8 mouse cellular contexts compared by ENCODE assay signal in the genomic region with DNA sequence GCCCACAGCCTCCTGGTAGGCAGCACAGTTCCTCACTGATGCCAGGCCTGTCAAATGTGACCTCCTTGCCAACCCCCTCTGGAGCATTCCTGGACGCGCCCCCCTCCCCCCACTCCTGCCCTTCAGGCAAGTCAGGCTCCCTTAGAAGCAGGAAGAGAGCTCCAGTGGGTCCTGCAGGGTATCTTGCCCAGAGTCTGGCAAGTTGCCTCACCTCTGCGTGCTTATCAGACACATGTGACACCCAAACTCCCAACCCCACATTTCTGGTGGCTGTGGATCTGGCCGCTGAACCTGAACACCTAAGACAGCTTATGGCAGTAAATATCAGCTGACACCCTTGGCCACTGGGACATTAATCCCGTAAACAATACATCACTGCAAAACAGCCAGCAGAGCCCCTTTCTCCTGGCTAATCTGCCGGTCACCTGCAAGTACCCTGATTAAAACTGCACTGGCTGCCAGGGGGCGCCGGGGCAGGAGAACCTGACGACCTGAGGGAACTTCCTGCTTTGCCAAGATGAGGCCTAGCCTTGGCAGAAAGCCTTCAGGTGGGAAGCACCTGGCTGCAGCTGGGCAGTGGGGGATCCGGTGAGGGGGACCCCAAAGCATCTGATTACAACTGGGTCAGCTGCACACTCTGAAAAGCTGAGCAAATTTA. TPM values are rescaled to one million over a fixed set of nuclear protein-coding genes. Genes with fewer than 3 reads are reported as not detected.
DNase-seq lines count a peak whose midpoint lies in the region; ATAC-seq and TF ChIP-seq lines count a peak whose summit lies in the region.

No protein-coding gene starts in this region.

- ATAC-seq in neural tube, embryonic 12.5 days (ENCODE audit: low FRiP score, low read depth) = no peak

- no peaks in the 10 kb centered on the region for H3K9me3 ChIP-seq in embryonic facial prominence, embryonic 10.5 days
- H3K9me3 ChIP-seq in limb, embryonic 10.5 days (replicated peaks) = no peaks in the 10 kb centered on the region
- no peaks in the 10 kb centered on the region for H3K9me3 ChIP-seq in neural tube, embryonic 12.5 days

- peaks cover 77% of the 10 kb centered on the region for H3K4me1 ChIP-seq in embryonic facial prominence, embryonic 10.5 days
- peaks cover 78% of the 10 kb centered on the region for H3K4me1 ChIP-seq in limb, embryonic 10.5 days
- H3K4me1 ChIP-seq in neural tube, embryonic 12.5 days = peaks cover 69% of the 10 kb centered on the region

- intact Hi-C loops in heart, postnatal 14 days (cut with DNase I) = no loop called here

- no peak overlapping the region for H3K9ac ChIP-seq in neural tube, embryonic 12.5 days

- WGBS in embryonic facial prominence, embryonic 10.5 days = 8% methylated on average over 10 of the region's 10 CpGs
- WGBS in limb, embryonic 10.5 days = 18% methylated on average over 10 of the region's 10 CpGs
- WGBS in neural tube, embryonic 12.5 days = 17% methylated on average over 10 of the region's 10 CpGs

- H3K27me3 ChIP-seq in embryonic facial prominence, embryonic 10.5 days (replicated peaks; ENCODE audit: low read depth, poor library complexity, severe bottlenecking) = no peaks in the 10 kb centered on the region; the same call in 1 of the 2 replicates
- H3K27me3 ChIP-seq in limb, embryonic 10.5 days (ENCODE audit: low read depth, poor library complexity, severe bottlenecking) = 0 out of 2 replicates have a peak, but pooled peaks cover 4% of the 10 kb centered on the region
- H3K27me3 ChIP-seq in neural tube, embryonic 12.5 days (replicated peaks) = no peaks in the 10 kb centered on the region

- TF ChIP-seq CTCF in layer of hippocampus, adult 2 months (conservative IDR thresholded peaks at IDR 0.05) = no peak

- H3K27ac ChIP-seq in layer of hippocampus, adult 2 months = peak overlapping the region; percentile 93; the same call in 1 of the 2 replicates
- peak overlapping the region; percentile 72 for H3K27ac ChIP-seq in embryonic facial prominence, embryonic 10.5 days (replicated peaks)
- peak overlapping the region; percentile 50 for H3K27ac ChIP-seq in limb, embryonic 10.5 days
- peak overlapping the region; percentile 16; the same call in 1 of the 2 replicates for H3K27ac ChIP-seq in neural tube, embryonic 12.5 days

- H3K4me3 ChIP-seq in layer of hippocampus, adult 2 months = no peak overlapping the region
- H3K4me3 ChIP-seq in embryonic facial prominence, embryonic 10.5 days = peak overlapping the region; percentile 43; the same call in 1 of the 2 replicates
- H3K4me3 ChIP-seq in limb, embryonic 10.5 days = no peak overlapping the region
- H3K4me3 ChIP-seq in neural tube, embryonic 12.5 days = no peak overlapping the region

- no peak for DNase-seq in layer of hippocampus, adult 2 months (ENCODE audit: low spot score in 2 of 2)
- no peak for DNase-seq in layer of hippocampus, postnatal 10 days (ENCODE audit: low spot score in 2 of 2)
- peak; percentile 52 for DNase-seq in embryonic facial prominence, embryonic 10.5 days (ENCODE audit: low spot score)
- peak; percentile 62 to 71 for DNase-seq in heart, postnatal 14 days
- DNase-seq in limb, embryonic 10.5 days (ENCODE audit: low spot score) = peak; percentile 49
- no peak for DNase-seq in ovary, adult 18-20 months (ENCODE audit: low spot score)
- no peak for DNase-seq in spleen, postnatal 14 days (ENCODE audit: low spot score in 2 of 2)

- H3K4me2 ChIP-seq in neural tube, embryonic 12.5 days (replicated peaks) = 0 out of 2 replicates have a peak overlapping the region, but pooled peaks have one; percentile 24

- H3K36me3 ChIP-seq in embryonic facial prominence, embryonic 10.5 days (replicated peaks) = peaks cover 18% of the 10 kb centered on the region
- peaks cover 16% of the 10 kb centered on the region for H3K36me3 ChIP-seq in limb, embryonic 10.5 days
- peaks cover 5% of the 10 kb centered on the region; the same call in 1 of the 2 replicates for H3K36me3 ChIP-seq in neural tube, embryonic 12.5 days

RNA-seq across cellular contexts. Expression of a gene that starts 30.7 kb away (rescaled TPM):
- total RNA-seq in layer of hippocampus, adult 2 months (2021) = 100 to 1,000 TPM in 1 of 2 experiments, 10 to 100 TPM in 1; 99.9 to 108 TPM
- total RNA-seq in layer of hippocampus, postnatal 10 days (2021) = 100 to 1,000 TPM; 108 to 111 TPM
- 19.5 and 20.9 TPM in 2 replicates for polyA plus RNA-seq in embryonic facial prominence, embryonic 10.5 days (2016; fragmentation: Nextera tagmentation; extraction: Ambion mirVana)
- 10 to 100 TPM; 47.6 to 50.0 TPM for total RNA-seq in heart, postnatal 14 days (2021)
- polyA plus RNA-seq in limb, embryonic 10.5 days (2016; fragmentation: Nextera tagmentation; extraction: Ambion mirVana) = 13.0 and 15.2 TPM in 2 replicates
- polyA plus RNA-seq in neural tube, embryonic 12.5 days (2016; fragmentation: Nextera tagmentation; extraction: Ambion mirVana) = 39.1 and 43.0 TPM in 2 replicates

RNA-seq across cellular contexts. Expression of a gene that starts 40.8 kb away (rescaled TPM):
- total RNA-seq in layer of hippocampus, adult 2 months (2021) = 100 to 1,000 TPM; 122 to 129 TPM
- total RNA-seq in layer of hippocampus, postnatal 10 days (2021) = 100 to 1,000 TPM; 133 to 138 TPM
- polyA plus RNA-seq in embryonic facial prominence, embryonic 10.5 days (2016; fragmentation: Nextera tagmentation; extraction: Ambion mirVana) = 196 and 200 TPM in 2 replicates
- total RNA-seq in heart, postnatal 14 days (2021) = 10 to 100 TPM; 29.7 to 30.0 TPM
- 164 and 173 TPM in 2 replicates for polyA plus RNA-seq in limb, embryonic 10.5 days (2016; fragmentation: Nextera tagmentation; extraction: Ambion mirVana)
- 190 and 194 TPM in 2 replicates for polyA plus RNA-seq in neural tube, embryonic 12.5 days (2016; fragmentation: Nextera tagmentation; extraction: Ambion mirVana)

RNA-seq across cellular contexts. Expression of a gene that starts 41.0 kb away (rescaled TPM):
- total RNA-seq in layer of hippocampus, adult 2 months (2021) = 1 to 10 TPM; 7.4 to 8.3 TPM
- total RNA-seq in layer of hippocampus, postnatal 10 days (2021) = 1 to 10 TPM; 8.5 to 9.9 TPM
- polyA plus RNA-seq in embryonic facial prominence, embryonic 10.5 days (2016; fragmentation: Nextera tagmentation; extraction: Ambion mirVana) = 21.0 and 22.6 TPM in 2 replicates
- 1 to 10 TPM; 4.1 to 5.3 TPM for total RNA-seq in heart, postnatal 14 days (2021)
- polyA plus RNA-seq in limb, embryonic 10.5 days (2016; fragmentation: Nextera tagmentation; extraction: Ambion mirVana) = 19.0 and 21.7 TPM in 2 replicates
- 11.4 and 12.2 TPM in 2 replicates for polyA plus RNA-seq in neural tube, embryonic 12.5 days (2016; fragmentation: Nextera tagmentation; extraction: Ambion mirVana)

Comparison
In these comparisons a context has a peak if more than half of its experiments do, and no peak if none do; other contexts are left out.
1. DNase-seq: peak in embryonic facial prominence, embryonic 10.5 days (single experiment), heart, postnatal 14 days (2 of 2) and limb, embryonic 10.5 days (single experiment); none in layer of hippocampus, adult 2 months (0 of 2), layer of hippocampus, postnatal 10 days (0 of 2), ovary, adult 18-20 months (single experiment) and spleen, postnatal 14 days (0 of 2).
2. H3K27ac ChIP-seq: peak in every context shown above with its lines; median percentile 93 in layer of hippocampus, adult 2 months; 72 in embryonic facial prominence, embryonic 10.5 days; 50 in limb, embryonic 10.5 days; 16 in neural tube, embryonic 12.5 days.